Mouse (Mus musculus) E14TG2a.4 (cell line): ENCODE results near the gene Irf2bp2.

ENCODE experiments used
- CTCF ChIP-seq: conservative IDR thresholded peaks from 2 replicates; pipeline ENCODE4 v1.5.1; 2014; ENCODE audit warnings: low read length
- POU5F1 ChIP-seq: IDR thresholded peaks from 2 replicates; pipeline ENCODE4 v1.6.1; 2014; ENCODE audit warnings: low read length, borderline replicate concordance

DNA sequence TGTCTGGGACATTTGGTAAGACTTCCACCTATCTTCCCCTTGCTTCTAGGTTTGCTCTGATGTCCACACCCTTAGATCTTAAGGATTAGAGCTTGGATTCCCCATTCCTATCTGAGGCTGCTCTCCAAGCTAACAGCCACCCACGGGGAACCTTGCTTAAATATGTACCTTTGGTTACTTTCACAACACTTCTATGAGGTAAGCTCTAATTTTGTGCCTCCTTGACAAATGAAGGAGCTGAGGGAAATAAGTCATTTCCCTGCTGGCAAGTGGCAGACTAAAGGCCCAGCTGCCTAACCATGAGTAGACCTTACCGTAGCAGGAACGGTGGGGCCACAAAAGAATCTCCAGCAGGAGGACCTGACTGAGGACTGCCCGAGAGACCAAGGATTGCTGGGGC lies 39.0 kb downstream of the Irf2bp2 start:
- no peak for TF ChIP-seq CTCF
- TF ChIP-seq POU5F1, result no peak
